Mouse (Mus musculus) myocyte (in vitro differentiated cells): ENCODE measurements at regions not wholly inside any gene's neighbourhood (a gene's known extent, or its start where the extent isn't known, plus 50 kb on each side); places are given as distances from the start of the nearest gene placed in this dataset.

Source experiments
- E2F4 ChIP-seq: IDR thresholded peaks from one replicate; pipeline ENCODE4 v1.6.1; 2011; ENCODE audit warnings: mild to moderate bottlenecking, control low read depth, moderate library complexity; ENCODE audit not compliant: insufficient read depth
- MAX ChIP-seq: IDR thresholded peaks from one replicate; pipeline ENCODE4 v1.6.1; 2011; ENCODE audit warnings: low read depth, mild to moderate bottlenecking, control low read depth
- POLR2A ChIP-seq: IDR thresholded peaks from one replicate; pipeline ENCODE4 v1.6.1; 2011; ENCODE audit warnings: low read depth, mild to moderate bottlenecking, control low read depth, moderate library complexity; ENCODE audit not compliant: insufficient read length
- POLR2AphosphoS2 ChIP-seq: IDR thresholded peaks from one replicate; pipeline ENCODE4 v1.6.1; 2011; ENCODE audit warnings: low read depth, control low read depth; ENCODE audit not compliant: insufficient read length
- TCF3 ChIP-seq: IDR thresholded peaks from one replicate; pipeline ENCODE4 v1.6.1; 2011; ENCODE audit warnings: low read depth, control low read depth; ENCODE audit not compliant: insufficient read length
- USF1 ChIP-seq: IDR thresholded peaks from one replicate; pipeline ENCODE4 v1.6.1; 2011; ENCODE audit warnings: low read depth, mild to moderate bottlenecking, control low read depth, moderate library complexity

DNA sequence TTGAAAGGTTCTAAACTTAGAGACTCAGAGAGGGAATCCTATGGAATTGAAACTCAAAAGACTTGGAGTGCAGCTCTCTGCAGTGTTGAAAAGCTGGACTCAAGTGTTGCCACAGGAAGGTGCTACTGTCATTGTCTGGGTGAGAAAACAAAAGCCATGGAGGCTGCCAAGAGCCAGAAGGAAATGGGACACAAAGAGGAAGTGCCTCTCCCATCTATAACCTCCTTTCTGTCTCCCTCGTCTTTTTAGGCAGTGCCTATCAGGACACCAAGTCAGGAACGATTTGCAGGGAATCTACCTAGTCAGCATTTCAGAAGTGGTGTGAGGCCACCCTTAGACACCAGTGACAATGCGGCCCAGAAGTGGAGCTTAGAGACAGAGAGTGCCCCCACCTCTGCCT is 138.5 kb upstream of the Slco3a1 start:
- TF ChIP-seq MAX = no peak
- no peak for TF ChIP-seq POLR2AphosphoS2
- TF ChIP-seq E2F4 = no peak
- no peak for TF ChIP-seq POLR2A
- no peak for TF ChIP-seq USF1
- TF ChIP-seq TCF3 = no peak
